Mouse (Mus musculus): ENCODE measurements at regions not wholly inside any gene's neighbourhood (a gene's known extent, or its start where the extent isn't known, plus 50 kb on each side); places are given as distances from the start of the nearest gene placed in this dataset.

DNA sequence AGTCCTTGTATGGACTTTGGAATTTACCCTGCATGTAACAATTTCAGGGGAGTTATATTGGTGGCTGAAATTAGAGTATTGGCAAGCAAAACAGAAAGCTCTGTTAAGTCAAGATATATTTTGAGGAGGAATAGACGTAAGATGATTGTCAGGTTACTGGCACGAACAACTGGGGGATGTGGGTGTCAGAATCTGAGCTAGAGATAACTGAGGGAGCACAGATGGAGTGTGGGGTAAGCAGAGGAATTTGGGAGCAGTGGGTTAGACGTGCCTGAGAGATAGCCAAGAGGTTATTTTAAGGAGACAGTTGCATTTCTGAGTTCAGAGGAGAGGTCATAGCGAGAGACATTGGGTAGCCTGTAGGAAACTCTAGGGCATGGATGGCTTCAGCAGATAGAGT lies 80.2 kb upstream of the March11 start:
- TF ChIP-seq CTCF (IDR thresholded peaks at IDR 0.05; ENCODE audit: control insufficient read depth, insufficient read depth, insufficient replicate concordance, low read depth, low read length) (no peak), POLR2A (IDR thresholded peaks at IDR 0.05; ENCODE audit: control insufficient read depth, low read depth, low read length) (no peak)
